Mouse (Mus musculus) gastrocnemius, adult 18-20 months (tissue): ENCODE measurements around the gene Scnm1. TPM values are rescaled to one million over a fixed set of nuclear protein-coding genes. Genes with fewer than 3 reads are reported as not detected.

Source experiments
- DNase-seq: peaks from one replicate; pipeline ENCODE4 v3.0.0; 2021; ENCODE audit warnings: low spot score
- long read RNA-seq, 2 experiments: library from polyadenylated mRNA; stranded (forward); transcript quantifications; one replicate each; pipeline ENCODE4 v2.0.0; 2021
- total RNA-seq, 2 experiments: library from RNA; stranded (reverse); gene quantifications; 2 replicates each; pipeline ENCODE4 v1.2.3; 2021

Gene Scnm1
- 10 to 100 TPM; 34.6 to 46.5 TPM for total RNA-seq
- long read RNA-seq, experiment 1, transcript Scnm1-201 (7 exons, 1,054 nt): major isoform, 16 of 41 reads
- long read RNA-seq, experiment 1, transcript Scnm1-204 (2 exons, 686 nt): minor isoform, 14 of 41 reads
- long read RNA-seq, experiment 1, partial matches to known transcripts: 1 of 41 reads
- long read RNA-seq, experiment 1, other reads (novel, unspliced or antisense): 7 of 41 reads
- long read RNA-seq, experiment 2, transcript Scnm1-204 (2 exons, 686 nt): major isoform, 13 of 32 reads
- long read RNA-seq, experiment 2, transcript Scnm1-201 (7 exons, 1,054 nt): minor isoform, 11 of 32 reads
- long read RNA-seq, experiment 2, partial matches to known transcripts: 2 of 32 reads
- long read RNA-seq, experiment 2, other reads (novel, unspliced or antisense): 3 of 32 reads

GRCm38 (mm10) chr3:95133680-95134101 lies at the start of gene Scnm1, which contains the start of gene Lysmd1:
Scnm1 (minus strand) TSS chr3:95134011.
Lysmd1 (plus strand) TSS chr3:95134088.
- DNase-seq: peak; percentile 93

- no peak for DNase-seq
These were observed 48.0 kb upstream of the Scnm1 start for GRCm38 (mm10) chr3:95181841-95182240.

- no peak for DNase-seq
These were observed 46.1 kb upstream of the Scnm1 start for GRCm38 (mm10) chr3:95179890-95180289.

GRCm38 (mm10) chr3:95178948-95179347 lies 45.1 kb upstream of the Scnm1 start:
- DNase-seq: no peak

- no peak for DNase-seq
These were observed 43.8 kb upstream of the Scnm1 start for GRCm38 (mm10) chr3:95177583-95177982.

- no peak for DNase-seq
These were observed 42.7 kb upstream of the Scnm1 start for GRCm38 (mm10) chr3:95176500-95176899.

GRCm38 (mm10) chr3:95174011-95174592 lies 40.3 kb upstream of the Scnm1 start:
- peak; percentile 89 for DNase-seq

- no peak for DNase-seq
These were observed 39.6 kb upstream of the Scnm1 start for GRCm38 (mm10) chr3:95173256-95173949.

GRCm38 (mm10) chr3:95172526-95173255 lies 38.9 kb upstream of the Scnm1 start:
- DNase-seq: no peak

GRCm38 (mm10) chr3:95171105-95171504 lies 37.3 kb upstream of the Scnm1 start:
- DNase-seq: no peak

GRCm38 (mm10) chr3:95169996-95170395 lies 36.2 kb upstream of the Scnm1 start:
- DNase-seq: no peak

GRCm38 (mm10) chr3:95164840-95165239 lies 31.0 kb upstream of the Scnm1 start:
- no peak for DNase-seq

- DNase-seq: no peak
These were observed 30.4 kb upstream of the Scnm1 start for GRCm38 (mm10) chr3:95164256-95164550.

- peak; percentile 88 for DNase-seq
These were observed 29.8 kb upstream of the Scnm1 start for GRCm38 (mm10) chr3:95163419-95164255.

- DNase-seq: no peak
These were observed 28.5 kb upstream of the Scnm1 start for GRCm38 (mm10) chr3:95162345-95162628.

- no peak for DNase-seq
These were observed 28.0 kb upstream of the Scnm1 start for GRCm38 (mm10) chr3:95161618-95162344.

- no peak for DNase-seq
These were observed 27.3 kb upstream of the Scnm1 start for GRCm38 (mm10) chr3:95161041-95161551.

- DNase-seq: peak; percentile 90
These were observed 26.5 kb upstream of the Scnm1 start, which contains the start of gene Sema6c for GRCm38 (mm10) chr3:95159987-95160963. Sema6c (plus strand) TSS chr3:95160457.

GRCm38 (mm10) chr3:95159511-95159986 lies 25.7 kb upstream of the Scnm1 start:
- no peak for DNase-seq
